Mouse (Mus musculus): Measurements from ENCODE around the gene Asb3. TPM values are rescaled to one million over a fixed set of nuclear protein-coding genes. Genes with fewer than 3 reads are reported as not detected.

The Asb3 gene
- total RNA-seq (2021), result 10 to 100 TPM; 15.2 to 17.9 TPM
- long read RNA-seq, experiment 1, transcript Asb3-201 (10 exons, 3,228 nt), result major isoform, 14 of 20 reads
- long read RNA-seq, experiment 1, partial matches to known transcripts, result 0 of 20 reads
- long read RNA-seq, experiment 1, other reads (novel, unspliced or antisense), result 6 of 20 reads
- long read RNA-seq, experiment 2, transcript Asb3-201 (10 exons, 3,228 nt), result major isoform, 19 of 28 reads
- long read RNA-seq, experiment 2, partial matches to known transcripts, result 1 of 28 reads
- long read RNA-seq, experiment 2, other reads (novel, unspliced or antisense), result 8 of 28 reads

- DNase-seq (ENCODE audit: low spot score in 2 of 2), result peak; percentile 59 to 61
These were observed at the start of gene Asb3, which contains the start of gene Gpr75 for GRCm38 (mm10) chr11:30885171-30885871. TSS of gene Asb3 (plus strand) at chr11:30885416. TSS of gene Gpr75 (plus strand) at chr11:30885358.

DNA sequence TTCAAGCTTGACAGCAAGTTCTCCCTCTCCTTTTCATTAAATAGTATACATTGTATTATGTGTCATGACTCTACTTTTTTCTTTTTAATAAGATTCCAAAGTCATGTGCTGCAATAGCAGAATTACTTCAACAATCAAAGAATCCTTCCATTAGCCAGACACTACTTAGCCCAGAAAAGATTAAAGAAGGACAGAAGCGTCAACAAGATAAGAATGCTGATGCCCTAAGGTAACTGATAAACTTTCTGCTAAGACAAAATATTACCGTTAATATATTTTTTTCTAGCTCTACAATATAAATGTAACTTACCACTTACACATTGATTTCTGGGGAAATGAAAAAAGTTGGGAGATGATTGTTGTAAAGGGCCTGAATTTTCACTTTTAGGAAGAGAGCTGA, 46.4 kb upstream of the Asb3 start:
- no peak for DNase-seq (ENCODE audit: low spot score in 2 of 2)

GRCm38 (mm10) chr11:30844355-30844754, 40.9 kb upstream of the Asb3 start:
- DNase-seq (ENCODE audit: low spot score in 2 of 2), result no peak

DNA sequence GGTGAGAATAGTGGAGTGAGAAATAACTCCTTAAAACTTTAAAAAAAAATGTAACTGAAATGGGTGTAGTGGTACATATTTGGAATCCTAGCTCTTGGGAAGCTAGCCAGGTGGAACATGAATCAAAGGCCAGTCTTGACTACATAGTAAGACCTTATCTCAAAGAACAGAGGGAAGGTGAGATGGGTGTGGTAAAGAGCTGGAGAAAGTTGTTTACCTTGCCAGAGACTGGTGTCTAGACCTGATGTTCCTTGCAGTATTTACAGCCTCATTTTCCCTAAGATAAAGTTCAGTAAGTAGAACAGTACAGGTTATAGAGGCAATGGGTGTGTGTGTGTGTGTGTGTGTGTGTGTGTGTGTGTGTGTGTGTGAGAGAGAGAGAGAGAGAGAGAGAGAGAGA, 12.8 kb upstream of the Asb3 start:
- no peak for DNase-seq (ENCODE audit: low spot score in 2 of 2)

DNA sequence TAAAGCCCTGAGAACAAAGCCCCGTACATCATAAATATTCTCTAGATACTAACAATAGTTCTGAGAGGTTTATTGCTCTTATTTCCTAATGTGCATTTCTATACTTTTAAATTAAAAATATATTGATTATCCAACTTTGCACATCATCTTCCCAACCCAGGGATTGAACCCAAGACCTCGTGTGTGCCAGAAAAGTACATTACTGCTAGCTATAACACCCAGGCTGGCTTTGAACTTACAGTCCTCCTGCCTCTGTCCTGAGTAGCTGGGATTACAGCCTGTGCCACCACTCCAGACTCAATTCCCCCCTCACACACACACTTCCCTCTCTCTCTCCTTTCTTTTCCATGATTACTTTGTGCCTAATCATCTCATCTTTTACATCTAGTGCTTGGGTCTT, 2.9 kb downstream of the Asb3 start:
- no peak for DNase-seq (ENCODE audit: low spot score in 2 of 2)

DNA sequence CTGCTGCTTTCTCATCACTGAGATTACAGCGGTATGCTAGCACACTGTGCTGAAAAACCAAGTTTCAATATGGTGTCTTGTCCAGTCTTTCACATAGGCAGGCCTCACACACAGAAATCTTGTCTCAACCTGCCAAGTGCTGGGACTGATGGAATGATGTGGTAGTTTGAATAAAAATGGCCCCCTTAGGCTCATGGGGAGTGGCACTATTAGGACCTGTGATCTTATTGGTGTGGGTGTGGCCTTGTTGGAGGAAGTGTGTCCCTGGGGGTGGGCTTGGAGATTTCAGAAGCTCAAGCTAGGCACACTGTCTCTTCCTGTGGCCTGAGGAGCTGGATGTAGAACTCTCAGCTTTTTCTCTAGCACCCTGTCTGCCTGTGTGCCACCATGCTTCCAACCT, 11.0 kb downstream of the Asb3 start:
- DNase-seq (ENCODE audit: low spot score in 2 of 2), result no peak

- no peak for DNase-seq (ENCODE audit: low spot score in 2 of 2)
These were observed 14.1 kb downstream of the Asb3 start for GRCm38 (mm10) chr11:30899312-30899711.

- DNase-seq (ENCODE audit: low spot score in 2 of 2), result no peak
These were observed 27.1 kb downstream of the Asb3 start for GRCm38 (mm10) chr11:30912311-30912710.

DNA sequence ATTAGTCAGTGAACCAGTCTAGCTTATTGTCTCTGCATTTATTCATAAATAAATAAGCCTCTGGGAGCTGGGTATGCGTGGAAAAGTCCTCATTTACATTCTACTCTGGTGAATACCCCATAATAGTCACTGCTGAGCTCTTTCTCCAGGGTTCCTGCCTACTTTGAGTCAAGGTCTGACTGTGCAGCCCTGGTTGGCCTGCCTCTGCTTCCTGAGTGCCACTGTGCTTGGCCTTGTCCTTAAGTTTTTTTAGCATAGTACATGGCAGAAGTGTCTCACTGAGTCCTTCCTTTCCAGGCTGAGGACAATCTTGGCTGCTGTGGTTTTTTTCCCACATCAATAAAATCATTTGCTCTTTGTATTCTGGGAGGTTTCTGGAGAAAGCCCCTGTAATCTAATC, 35.4 kb downstream of the Asb3 start:
- no peak for DNase-seq (ENCODE audit: low spot score in 2 of 2)

- no peak for DNase-seq (ENCODE audit: low spot score in 2 of 2)
These were observed 38.1 kb downstream of the Asb3 start for GRCm38 (mm10) chr11:30923283-30923682.

GRCm38 (mm10) chr11:30928079-30928478, 42.9 kb downstream of the Asb3 start:
- no peak for DNase-seq (ENCODE audit: low spot score in 2 of 2)

DNA sequence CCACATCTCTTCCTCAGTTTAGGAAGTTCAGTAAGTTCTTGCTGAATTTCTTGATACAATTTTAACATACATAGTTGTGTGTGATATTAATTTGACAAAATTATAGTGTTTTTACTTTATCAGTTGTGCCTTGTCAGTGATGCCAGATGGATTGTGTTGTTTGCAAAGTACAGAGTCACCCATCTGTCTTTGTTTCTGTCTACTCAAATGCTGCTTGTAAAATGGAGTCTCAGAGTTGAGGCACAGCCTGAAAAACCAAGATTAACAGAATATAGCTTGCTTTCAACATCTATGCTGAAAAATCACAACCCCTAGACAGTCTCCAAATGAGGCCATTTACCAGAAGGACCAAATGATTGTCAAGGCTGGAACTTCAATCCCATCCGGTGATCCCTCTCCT, 43.3 kb downstream of the Asb3 start:
- peak in 1 of 2 experiments; percentile 35 for DNase-seq (ENCODE audit: low spot score in 2 of 2)

- DNase-seq (ENCODE audit: low spot score in 2 of 2), result no peak
These were observed 58.3 kb downstream of the Asb3 start for GRCm38 (mm10) chr11:30943522-30943921.

- DNase-seq (ENCODE audit: low spot score in 2 of 2), result no peak
These were observed 67.6 kb downstream of the Asb3 start for GRCm38 (mm10) chr11:30952829-30953228.

DNA sequence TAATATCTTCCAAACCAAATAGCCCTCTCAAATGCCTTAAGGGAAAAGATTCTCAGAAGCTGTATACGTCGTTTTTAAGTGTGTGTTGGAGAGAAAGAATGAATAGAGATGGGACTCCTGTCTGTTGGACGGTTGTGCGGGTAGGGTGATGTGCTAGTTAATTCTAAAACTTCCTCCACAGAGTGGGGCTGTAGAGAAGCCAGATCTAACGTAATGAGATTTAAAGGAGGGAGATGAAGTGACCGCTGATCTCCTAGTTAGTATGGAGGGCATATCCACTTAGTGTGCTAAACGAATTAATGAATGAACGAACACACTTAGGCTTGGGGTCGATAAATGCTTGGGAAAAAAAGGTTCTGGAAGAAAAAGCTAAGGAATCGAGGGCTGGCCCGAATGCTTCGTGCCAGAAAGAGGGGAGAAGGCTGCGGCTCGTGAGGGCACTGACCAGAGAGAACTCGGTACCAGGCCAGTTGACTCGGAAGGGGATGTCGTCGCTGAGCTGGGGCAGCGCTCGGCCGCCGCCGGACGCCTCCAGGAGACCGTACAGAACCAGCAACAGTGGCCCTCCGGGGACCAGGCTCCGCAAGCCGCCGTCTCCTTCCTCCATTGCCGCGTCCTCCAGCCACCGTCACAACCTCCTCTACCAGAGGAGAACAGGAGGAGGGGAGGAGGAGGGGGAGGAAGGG, 68.4 kb downstream of the Asb3 start:
- peak; percentile 27 to 30 for DNase-seq (ENCODE audit: low spot score in 2 of 2)

DNA sequence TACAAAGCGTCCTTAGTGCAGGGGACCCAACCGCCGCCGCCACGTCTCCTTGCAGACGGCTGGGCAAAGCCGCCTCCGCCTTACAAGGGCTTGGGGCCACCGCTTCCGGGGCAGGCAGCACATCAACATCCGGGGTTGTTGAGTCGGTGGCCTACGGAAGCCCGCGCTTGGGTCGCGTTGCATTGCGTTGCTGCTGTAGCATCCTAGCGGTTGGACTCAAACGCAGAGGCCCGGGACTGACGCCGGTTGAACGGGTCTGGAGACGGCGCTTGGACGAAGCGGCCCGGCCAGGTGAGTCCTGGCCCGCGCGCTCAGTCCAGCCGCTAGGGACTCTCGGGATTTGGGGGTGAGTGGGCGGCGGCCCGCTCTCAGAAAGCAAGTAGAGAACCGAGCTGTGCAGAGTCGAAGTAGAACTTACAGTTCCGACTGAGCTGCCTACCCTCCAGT, 69.1 kb downstream of the Asb3 start, which contains the start of gene Erlec1:
TSS of gene Erlec1 (minus strand) at position 57 of the 447 bp plus-strand sequence.
- DNase-seq (ENCODE audit: low spot score in 2 of 2), result peak; percentile 85 to 92

GRCm38 (mm10) chr11:30985237-30985636, 100.0 kb downstream of the Asb3 start:
- no peak for DNase-seq (ENCODE audit: low spot score in 2 of 2)

- peak; percentile 79 to 90 for DNase-seq (ENCODE audit: low spot score in 2 of 2)
These were observed 100.8 kb downstream of the Asb3 start, which contains the start of gene Chac2 for GRCm38 (mm10) chr11:30985877-30986624. TSS of gene Chac2 (minus strand) at chr11:30986350.

DNA sequence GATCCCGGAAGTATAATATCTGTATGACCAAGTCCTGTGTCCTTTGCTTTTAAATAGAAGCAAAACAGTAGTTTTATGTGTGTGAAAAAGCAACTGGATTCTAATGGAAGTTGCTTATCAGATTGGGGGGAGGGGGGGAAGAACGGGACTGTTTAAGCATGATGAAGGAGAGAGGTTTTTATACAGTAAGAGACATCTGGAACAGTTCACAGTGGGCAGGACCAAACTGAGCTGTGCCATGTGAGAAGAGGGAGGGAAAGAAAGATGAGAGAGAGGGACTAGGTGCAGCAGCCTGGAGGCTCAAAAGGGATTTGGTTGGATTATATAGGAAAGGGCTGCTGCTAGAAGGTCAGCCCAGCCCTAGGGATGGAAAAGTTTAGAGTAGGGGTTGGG, 101.4 kb downstream of the Asb3 start:
- DNase-seq (ENCODE audit: low spot score in 2 of 2), result no peak

GRCm38 (mm10) chr11:30996670-30997069, 111.5 kb downstream of the Asb3 start:
- no peak for DNase-seq (ENCODE audit: low spot score in 2 of 2)

GRCm38 (mm10) chr11:30998199-30998598, 113.0 kb downstream of the Asb3 start:
- DNase-seq (ENCODE audit: low spot score in 2 of 2), result no peak
